Mouse (Mus musculus) ES-Bruce4 (cell line): ENCODE data around the gene S100a1.

Source experiments
- CTCF ChIP-seq: IDR thresholded peaks from one replicate; pipeline ENCODE4 v1.8.1; 2011; ENCODE audit warnings: low read depth, low read length
- EP300 ChIP-seq: IDR thresholded peaks from 2 replicates; pipeline ENCODE4 v1.6.1; 2011; ENCODE audit warnings: low read depth, low read length; ENCODE audit not compliant: insufficient read depth

GRCm38 (mm10) chr3:90466311-90466766 is 47.9 kb downstream of the S100a1 start:
- peak; percentile 68 for TF ChIP-seq CTCF
- TF ChIP-seq EP300, result no peak
